Mouse (Mus musculus): ENCODE results near the gene Zfp382.

GRCm38 (mm10) chr7:30154040-30154439, 32.3 kb downstream of the Zfp382 start:
- TF ChIP-seq CTCF (IDR thresholded peaks at IDR 0.05; ENCODE audit: insufficient read depth, low read depth, low read length), result no peak
- TF ChIP-seq POLR2A (IDR thresholded peaks at IDR 0.05; ENCODE audit: insufficient read depth, low read depth, low read length), result no peak
